Mouse (Mus musculus): ENCODE data around the gene Anln. TPM values are rescaled to one million over a fixed set of nuclear protein-coding genes. Genes with fewer than 3 reads are reported as not detected.

Anln gene
- polyA plus RNA-seq, 2 experiments, result 35.4 to 40.4 TPM

- Histone ChIP-seq H3K27ac (replicated peaks; ENCODE audit: low read depth, low read length) (no peak overlapping the region), H3K4me3 (replicated peaks; ENCODE audit: low read length) (no peak overlapping the region), H3K4me1 (ENCODE audit: control insufficient read depth, insufficient read depth, low read length) (no peaks in the 10 kb centered on the region), H3K4me2 (replicated peaks; ENCODE audit: low read depth, low read length, severe bottlenecking) (no peak overlapping the region), H3K9ac (ENCODE audit: low read depth, low read length, severe bottlenecking) (no peak overlapping the region), H3K27me3 (ENCODE audit: control insufficient read depth, insufficient read depth, low read length) (no peaks in the 10 kb centered on the region), H3K36me3 (ENCODE audit: control insufficient read depth, insufficient read depth, low read length) (no peaks in the 10 kb centered on the region), H3K9me3 (ENCODE audit: control insufficient read depth, low read length) (no peaks in the 10 kb centered on the region)
- WGBS, result 74% methylated on average over 3 of the region's 3 CpGs
- DNase-seq (ENCODE audit: low spot score) (no peak), ATAC-seq (ENCODE audit: low FRiP score, low read depth) (no peak)
- no peak for TF ChIP-seq POLR2A (IDR thresholded peaks at IDR 0.05; ENCODE audit: borderline replicate concordance, extremely low read depth, insufficient read depth, insufficient read length)
Measured at GRCm38 (mm10) chr9:22402976-22403375, 14.0 kb upstream of the Anln start.

GRCm38 (mm10) chr9:22402001-22402400 lies 13.0 kb upstream of the Anln start:
- Histone ChIP-seq H3K27ac (replicated peaks; ENCODE audit: low read depth, low read length) (no peak overlapping the region), H3K4me3 (replicated peaks; ENCODE audit: low read length) (no peak overlapping the region), H3K27me3 (ENCODE audit: control insufficient read depth, insufficient read depth, low read length) (no peaks in the 10 kb centered on the region), H3K9me3 (ENCODE audit: control insufficient read depth, low read length) (no peaks in the 10 kb centered on the region), H3K36me3 (ENCODE audit: control insufficient read depth, insufficient read depth, low read length) (no peaks in the 10 kb centered on the region), H3K4me2 (replicated peaks; ENCODE audit: low read depth, low read length, severe bottlenecking) (no peak overlapping the region), H3K9ac (ENCODE audit: low read depth, low read length, severe bottlenecking) (no peak overlapping the region), H3K4me1 (ENCODE audit: control insufficient read depth, insufficient read depth, low read length) (no peaks in the 10 kb centered on the region)
- DNase-seq (ENCODE audit: low spot score) (no peak), ATAC-seq (ENCODE audit: low FRiP score, low read depth) (no peak)
- WGBS, result 87% methylated on average over 6 of the region's 6 CpGs
- no peak for TF ChIP-seq POLR2A (IDR thresholded peaks at IDR 0.05; ENCODE audit: borderline replicate concordance, extremely low read depth, insufficient read depth, insufficient read length)

GRCm38 (mm10) chr9:22399021-22399420 lies 10.0 kb upstream of the Anln start:
- H3K4me1 ChIP-seq (ENCODE audit: control insufficient read depth, insufficient read depth, low read length), result no peaks in the 10 kb centered on the region
- no peaks in the 10 kb centered on the region for H3K27me3 ChIP-seq (ENCODE audit: control insufficient read depth, insufficient read depth, low read length)
- TF ChIP-seq POLR2A (IDR thresholded peaks at IDR 0.05; ENCODE audit: borderline replicate concordance, extremely low read depth, insufficient read depth, insufficient read length), result no peak
- H3K4me2 ChIP-seq (replicated peaks; ENCODE audit: low read depth, low read length, severe bottlenecking), result no peak overlapping the region
- H3K4me3 ChIP-seq (replicated peaks; ENCODE audit: low read length), result no peak overlapping the region
- WGBS, result 83% methylated on average over 4 of the region's 4 CpGs
- H3K9ac ChIP-seq (ENCODE audit: low read depth, low read length, severe bottlenecking), result no peak overlapping the region
- H3K9me3 ChIP-seq (ENCODE audit: control insufficient read depth, low read length), result no peaks in the 10 kb centered on the region
- ATAC-seq (ENCODE audit: low FRiP score, low read depth) (no peak), DNase-seq (ENCODE audit: low spot score) (no peak)
- H3K36me3 ChIP-seq (ENCODE audit: control insufficient read depth, insufficient read depth, low read length), result no peaks in the 10 kb centered on the region
- H3K27ac ChIP-seq (replicated peaks; ENCODE audit: low read depth, low read length), result no peak overlapping the region

GRCm38 (mm10) chr9:22394725-22395124 lies 5.7 kb upstream of the Anln start:
- H3K9ac ChIP-seq (ENCODE audit: low read depth, low read length, severe bottlenecking), result no peak overlapping the region
- ATAC-seq (ENCODE audit: low FRiP score, low read depth), result no peak
- H3K4me1 ChIP-seq (ENCODE audit: control insufficient read depth, insufficient read depth, low read length), result peaks cover 3% of the 10 kb centered on the region
- no peaks in the 10 kb centered on the region for H3K27me3 ChIP-seq (ENCODE audit: control insufficient read depth, insufficient read depth, low read length)
- TF ChIP-seq POLR2A (IDR thresholded peaks at IDR 0.05; ENCODE audit: borderline replicate concordance, extremely low read depth, insufficient read depth, insufficient read length), result no peak
- H3K4me3 ChIP-seq (replicated peaks; ENCODE audit: low read length), result no peak overlapping the region
- WGBS, result 84% methylated on average over 2 of the region's 2 CpGs
- H3K9me3 ChIP-seq (ENCODE audit: control insufficient read depth, low read length), result no peaks in the 10 kb centered on the region
- H3K4me2 ChIP-seq (replicated peaks; ENCODE audit: low read depth, low read length, severe bottlenecking), result no peak overlapping the region
- no peak overlapping the region for H3K27ac ChIP-seq (replicated peaks; ENCODE audit: low read depth, low read length)
- H3K36me3 ChIP-seq (ENCODE audit: control insufficient read depth, insufficient read depth, low read length), result no peaks in the 10 kb centered on the region
- DNase-seq (ENCODE audit: low spot score), result no peak

GRCm38 (mm10) chr9:22390390-22390789 lies 1.4 kb upstream of the Anln start:
- Histone ChIP-seq H3K9ac (ENCODE audit: low read depth, low read length, severe bottlenecking) (no peak overlapping the region), H3K4me2 (replicated peaks; ENCODE audit: low read depth, low read length, severe bottlenecking) (no peak overlapping the region), H3K36me3 (ENCODE audit: control insufficient read depth, insufficient read depth, low read length) (no peaks in the 10 kb centered on the region), H3K4me3 (replicated peaks; ENCODE audit: low read length) (no peak overlapping the region), H3K27me3 (ENCODE audit: control insufficient read depth, insufficient read depth, low read length) (no peaks in the 10 kb centered on the region), H3K27ac (replicated peaks; ENCODE audit: low read depth, low read length) (no peak overlapping the region), H3K4me1 (ENCODE audit: control insufficient read depth, insufficient read depth, low read length) (peaks cover 18% of the 10 kb centered on the region), H3K9me3 (ENCODE audit: control insufficient read depth, low read length) (no peaks in the 10 kb centered on the region)
- DNase-seq (ENCODE audit: low spot score) (no peak), ATAC-seq (ENCODE audit: low FRiP score, low read depth) (no peak)
- 82% methylated on average over 5 of the region's 5 CpGs for WGBS
- TF ChIP-seq POLR2A (IDR thresholded peaks at IDR 0.05; ENCODE audit: borderline replicate concordance, extremely low read depth, insufficient read depth, insufficient read length), result no peak

- H3K4me2 ChIP-seq (replicated peaks; ENCODE audit: low read depth, low read length, severe bottlenecking), result peak overlapping the region; percentile 86
- H3K4me3 ChIP-seq (replicated peaks; ENCODE audit: low read length), result peak overlapping the region; percentile 86
- 69% methylated on average over 6 of the region's 6 CpGs for WGBS
- no peaks in the 10 kb centered on the region for H3K27me3 ChIP-seq (ENCODE audit: control insufficient read depth, insufficient read depth, low read length)
- H3K9me3 ChIP-seq (ENCODE audit: control insufficient read depth, low read length), result no peaks in the 10 kb centered on the region
- peaks cover 18% of the 10 kb centered on the region for H3K4me1 ChIP-seq (ENCODE audit: control insufficient read depth, insufficient read depth, low read length)
- ATAC-seq (ENCODE audit: low FRiP score, low read depth) (no peak), DNase-seq (ENCODE audit: low spot score) (no peak)
- peak overlapping the region; percentile 94 for H3K9ac ChIP-seq (ENCODE audit: low read depth, low read length, severe bottlenecking)
- H3K36me3 ChIP-seq (ENCODE audit: control insufficient read depth, insufficient read depth, low read length), result no peaks in the 10 kb centered on the region
- H3K27ac ChIP-seq (replicated peaks; ENCODE audit: low read depth, low read length), result peak overlapping the region; percentile 93
- TF ChIP-seq POLR2A (IDR thresholded peaks at IDR 0.05; ENCODE audit: borderline replicate concordance, extremely low read depth, insufficient read depth, insufficient read length), result no peak
Measured at GRCm38 (mm10) chr9:22389736-22390245, 803 bp upstream of the Anln start.

All from limb, embryonic 14.5 days (tissue).